19 mouse cellular contexts compared by ENCODE assay signal in genomic region chr10:105193756-105194460, GRCm38 (mm10).
"Had no signal": no experiment of that assay in that cellular context is flagged by ENCODE, and none has a peak within 500 bp of the region (broad histone marks: within the 10 kb centered on the region; RNA-seq: fewer than 3 reads in every experiment).

No protein-coding gene starts in this region.

- H3K36me3 ChIP-seq: liver, embryonic 13.5 days; midbrain, embryonic 12.5 days; midbrain, embryonic 15.5 days; neural tube, embryonic 12.5 days; neural tube, embryonic 15.5 days had no signal

- H3K4me2 ChIP-seq: limb, embryonic 13.5 days; liver, embryonic 13.5 days; midbrain, embryonic 12.5 days; midbrain, embryonic 15.5 days; neural tube, embryonic 12.5 days; neural tube, embryonic 15.5 days had no signal

- H3K9ac ChIP-seq: limb, embryonic 13.5 days; liver, embryonic 13.5 days; midbrain, embryonic 12.5 days; midbrain, embryonic 15.5 days; neural tube, embryonic 12.5 days; neural tube, embryonic 15.5 days had no signal

- H3K4me3 ChIP-seq: limb, embryonic 13.5 days; liver, embryonic 13.5 days; midbrain, embryonic 12.5 days; midbrain, embryonic 15.5 days; neural tube, embryonic 12.5 days; neural tube, embryonic 15.5 days had no signal

- H3K4me1 ChIP-seq: limb, embryonic 13.5 days; liver, embryonic 13.5 days; midbrain, embryonic 12.5 days; midbrain, embryonic 15.5 days; neural tube, embryonic 15.5 days had no signal

- DNase-seq: left cerebral cortex, postnatal 4 days; liver, embryonic 13.5 days; lung, adult 2 months; lung, postnatal 14 days; lung, postnatal 4 days; right cerebral cortex, adult 18-20 months; right cerebral cortex, postnatal 14 days; right cerebral cortex, postnatal 4 days; thymus, adult 2 months; thymus, postnatal 14 days; thymus, postnatal 4 days had no signal

- H3K9me3 ChIP-seq: limb, embryonic 13.5 days; liver, embryonic 13.5 days; midbrain, embryonic 12.5 days; midbrain, embryonic 15.5 days; neural tube, embryonic 12.5 days; neural tube, embryonic 15.5 days had no signal

- H3K27ac ChIP-seq: limb, embryonic 13.5 days; liver, embryonic 13.5 days; midbrain, embryonic 12.5 days; midbrain, embryonic 15.5 days; neural tube, embryonic 12.5 days; neural tube, embryonic 15.5 days; stomach, postnatal 0 days had no signal

- ATAC-seq: inflammation-experienced regulatory T-cells, adult 6 months; intestine, embryonic 16.5 days; midbrain, embryonic 15.5 days had no signal

- H3K27me3 ChIP-seq: limb, embryonic 13.5 days; liver, embryonic 13.5 days; midbrain, embryonic 12.5 days; midbrain, embryonic 15.5 days; neural tube, embryonic 12.5 days; neural tube, embryonic 15.5 days had no signal
